Mouse (Mus musculus) CH12.LX (cell line): ENCODE data around the gene Snrk. TPM values are rescaled to one million over a fixed set of nuclear protein-coding genes. Genes with fewer than 3 reads are reported as not detected.

Source experiments
- DNase-seq: peaks from one replicate; pipeline ENCODE4 v3.0.0-alpha.2; 2013; ENCODE audit errors: extremely low read depth
- H3K27ac ChIP-seq: 2 replicates; pipeline ENCODE4 v1.5.1; 2012; ENCODE audit warnings: low read depth, mild to moderate bottlenecking, control low read depth, moderate library complexity; ENCODE audit not compliant: insufficient read depth
- H3K27me3 ChIP-seq: replicated peaks from 2 replicates; pipeline ENCODE3; 2012; ENCODE audit warnings: inconsistent platforms
- H3K36me3 ChIP-seq, 2 experiments: replicated peaks in 1 of 2; 2 replicates each; pipeline versions ENCODE3 to v1.6.1; 2012; ENCODE audit warnings: inconsistent platforms in 1 of 2, low read length in 1 of 2, mild to moderate bottlenecking in 1 of 2, mixed read lengths in 1 of 2, moderate library complexity in 1 of 2; ENCODE audit not compliant: control insufficient read depth in 1 of 2, insufficient read depth in 1 of 2
- H3K4me1 ChIP-seq, 2 experiments: 2 replicates each; pipeline ENCODE4 v1.6.1; 2012; ENCODE audit warnings: inconsistent platforms in 1 of 2, moderate library complexity in 1 of 2; ENCODE audit not compliant: insufficient read depth in 2 of 2, control insufficient read depth in 1 of 2
- H3K4me2 ChIP-seq: 2 replicates; pipeline ENCODE4 v1.6.1; 2012; ENCODE audit warnings: low read depth, mild to moderate bottlenecking, control low read depth; ENCODE audit not compliant: poor library complexity, insufficient read depth, severe bottlenecking
- H3K4me3 ChIP-seq, 3 experiments: fragments of 150-350 bp in 1 of 3; sonication (generic) in 1 of 3; replicated peaks in 1 of 3; 2 replicates each; pipeline versions ENCODE3 to v1.5.1; 2011 to 2012; ENCODE audit warnings: low read depth in 2 of 3, low read length in 2 of 3, mild to moderate bottlenecking in 2 of 3, moderate library complexity in 2 of 3, control low read depth in 1 of 3, improper control_type of control experiment in 1 of 3, inconsistent platforms in 1 of 3, mixed read lengths in 1 of 3; ENCODE audit not compliant: poor library complexity in 1 of 3
- H3K79me2 ChIP-seq: replicated peaks from 2 replicates; pipeline ENCODE4 v1.6.1; 2012; ENCODE audit warnings: mild to moderate bottlenecking, moderate library complexity; ENCODE audit not compliant: control insufficient read depth, poor library complexity, insufficient read depth, severe bottlenecking; ENCODE audit errors: extremely low read depth
- H3K9ac ChIP-seq: 2 replicates; pipeline ENCODE4 v1.6.1; 2012; ENCODE audit warnings: low read depth, mild to moderate bottlenecking, control low read depth, moderate library complexity; ENCODE audit not compliant: insufficient read depth
- H3K9me3 ChIP-seq: replicated peaks from 2 replicates; pipeline ENCODE3; 2012; ENCODE audit warnings: low read length, inconsistent platforms, mixed read lengths
- BHLHE40 ChIP-seq: IDR thresholded peaks from 2 replicates; pipeline ENCODE4 v1.6.1; 2011; ENCODE audit warnings: mild to moderate bottlenecking, low read depth, low read length, improper control_type of control experiment
- E2F4 ChIP-seq: IDR thresholded peaks from 2 replicates; pipeline ENCODE4 v1.6.1; 2011; ENCODE audit warnings: low read depth, low read length, improper control_type of control experiment; ENCODE audit not compliant: insufficient replicate concordance
- HCFC1 ChIP-seq: IDR thresholded peaks from 2 replicates; pipeline ENCODE4 v1.6.1; 2012; ENCODE audit warnings: low read depth, mild to moderate bottlenecking, inconsistent platforms, low read length, improper control_type of control experiment
- KAT2A ChIP-seq: IDR thresholded peaks from 2 replicates; pipeline ENCODE4 v1.6.1; 2012; ENCODE audit warnings: low read length, improper control_type of control experiment, inconsistent platforms; ENCODE audit not compliant: insufficient replicate concordance
- MEF2A ChIP-seq: IDR thresholded peaks from 2 replicates; pipeline ENCODE4 v1.6.1; 2014; ENCODE audit warnings: low read depth, mild to moderate bottlenecking, inconsistent platforms, low read length, improper control_type of control experiment, borderline replicate concordance
- NELFE ChIP-seq: IDR thresholded peaks from 2 replicates; pipeline ENCODE4 v1.6.1; 2011; ENCODE audit warnings: low read depth, low read length, improper control_type of control experiment
- NRF1 ChIP-seq: IDR thresholded peaks from 2 replicates; pipeline ENCODE4 v1.6.1; 2014; ENCODE audit warnings: low read depth, mild to moderate bottlenecking, inconsistent platforms, low read length, improper control_type of control experiment, moderate library complexity
- PAX5 ChIP-seq: IDR thresholded peaks from 2 replicates; pipeline ENCODE4 v1.6.1; 2012; ENCODE audit warnings: low read length, inconsistent platforms, mixed read lengths
- RAD21 ChIP-seq: IDR thresholded peaks from 2 replicates; pipeline ENCODE4 v1.6.1; 2011; ENCODE audit warnings: low read depth, mild to moderate bottlenecking, low read length, improper control_type of control experiment, moderate library complexity
- RCOR1 ChIP-seq: conservative IDR thresholded peaks from 2 replicates; pipeline ENCODE4 v1.6.1; 2012; ENCODE audit warnings: low read depth, mild to moderate bottlenecking, inconsistent platforms, low read length, improper control_type of control experiment
- SIN3A ChIP-seq: IDR thresholded peaks from 2 replicates; pipeline ENCODE4 v1.6.1; 2012; ENCODE audit warnings: low read length, improper control_type of control experiment, inconsistent platforms
- SMC3 ChIP-seq: IDR thresholded peaks from 2 replicates; pipeline ENCODE4 v1.6.1; 2011; ENCODE audit warnings: low read depth, low read length, improper control_type of control experiment
- ZMIZ1 ChIP-seq: IDR thresholded peaks from 2 replicates; pipeline ENCODE4 v1.6.1; 2012; ENCODE audit warnings: low read depth, mild to moderate bottlenecking, inconsistent platforms, low read length, improper control_type of control experiment
- ZNF384 ChIP-seq: IDR thresholded peaks from 2 replicates; pipeline ENCODE4 v1.6.1; 2012; ENCODE audit warnings: low read depth, low read length, improper control_type of control experiment, inconsistent platforms
- dilution Hi-C: fragments of 300-500 bp; cut with MboI; formaldehyde crosslinking; loops from 2 replicates; pipeline ENCODE4 v1.14.3; 2020; ENCODE audit warnings: low sequenced_read_pairs; ENCODE audit not compliant: extremely low pct_unique_long_range_greater_than_20kb, extremely low pct_ligation_motif_present
- in situ Hi-C: fragments of 300-500 bp; cut with MboI; formaldehyde crosslinking; loops from 3 replicates; pipeline ENCODE4 v1.14.3; 2019; ENCODE audit warnings: low sequenced_read_pairs, low pct_ligation_motif_present, low pct_unique_long_range_greater_than_20kb, mixed read lengths
- polyA plus RNA-seq: library from polyadenylated mRNA; unstranded; fragments of >175 nt; gene quantifications from 2 replicates; pipeline ENCODE4 v1.2.1, GENCODE M21; 2012; ENCODE audit warnings: low read depth; ENCODE audit not compliant: insufficient read length
- total RNA-seq, 2 experiments: library from RNA; depleted of rRNA; stranded (reverse); fragments of 300-350 nt in 1 of 2; fragments of >200 nt in 1 of 2; gene quantifications; 2 replicates each; pipeline ENCODE4 v1.2.3; 2012 to 2014

Snrk gene
- total and polyA plus RNA-seq, 3 experiments: 6.1 to 13.1 (median 7.0) TPM

DNA sequence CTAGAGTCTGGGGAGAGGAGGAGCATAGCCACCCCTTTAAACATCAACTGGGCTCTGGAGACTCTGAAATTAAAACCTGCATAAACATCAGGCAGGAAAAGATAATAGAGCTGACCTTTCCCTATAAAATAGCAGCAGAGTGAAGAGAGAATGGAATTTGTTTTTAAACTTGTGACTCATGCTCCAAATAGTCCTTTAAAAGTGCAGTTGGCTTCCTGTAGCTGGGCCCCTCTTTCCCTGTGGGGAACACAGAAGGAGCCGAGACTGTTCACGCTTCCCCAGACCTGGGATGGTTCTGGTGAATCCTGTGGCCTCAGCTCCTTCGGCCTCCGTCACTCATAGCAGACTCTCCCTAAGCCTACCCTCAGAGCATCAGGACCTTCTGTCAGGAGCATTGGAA lies 61.4 kb downstream of the Snrk start:
- H3K4me1 ChIP-seq: peaks cover 0 to 12% of the 10 kb centered on the region in 2 experiments; a peak in 2 of 4 replicates
- H3K4me2 ChIP-seq: no peak overlapping the region
- no peak overlapping the region for H3K9ac ChIP-seq
- no peak for DNase-seq
- no peak for TF ChIP-seq HCFC1
- TF ChIP-seq PAX5: no peak
- TF ChIP-seq MEF2A: no peak
- TF ChIP-seq RCOR1: no peak
- TF ChIP-seq NELFE: no peak
- no peak for TF ChIP-seq ZNF384
- TF ChIP-seq SIN3A: no peak
- TF ChIP-seq KAT2A: no peak
- TF ChIP-seq ZMIZ1: no peak
- TF ChIP-seq RAD21: no peak
- H3K27me3 ChIP-seq: no peaks in the 10 kb centered on the region
- no peaks in the 10 kb centered on the region for H3K9me3 ChIP-seq
- no peak overlapping the region for H3K27ac ChIP-seq
- no peak overlapping the region for H3K4me3 ChIP-seq
- no peaks in the 10 kb centered on the region for H3K79me2 ChIP-seq
- dilution Hi-C loops: no loop called here
- peaks cover 0 to 12% of the 10 kb centered on the region in 2 experiments for H3K36me3 ChIP-seq
- in situ Hi-C loops: no loop called here

- no peak overlapping the region for H3K4me3 ChIP-seq
- DNase-seq: peak; percentile 7
- no peak overlapping the region for H3K27ac ChIP-seq
- H3K9ac ChIP-seq: no peak overlapping the region
- H3K27me3 ChIP-seq: no peaks in the 10 kb centered on the region
- dilution Hi-C loops: no loop called here
- H3K36me3 ChIP-seq: peaks cover 0 to 12% of the 10 kb centered on the region in 2 experiments
- H3K9me3 ChIP-seq: no peaks in the 10 kb centered on the region
- TF ChIP-seq SMC3 (no peak), BHLHE40 (peak; percentile 66), RCOR1 (no peak)
- TF ChIP-seq, all 38 proteins: peak for 1
- Histone ChIP-seq H3K79me2 (no peaks in the 10 kb centered on the region), H3K4me1 (peaks cover 0 to 7% of the 10 kb centered on the region in 2 experiments; a peak in 1 of 4 replicates), H3K4me2 (no peak overlapping the region)
- in situ Hi-C loops: loop anchor here (10.0 kb wide), 1 partner anchor 55 kb away; no protein-coding TSS in a partner anchor
Observed at GRCm38 (mm10) chr9:122180105-122180504, 63.0 kb downstream of the Snrk start.

GRCm38 (mm10) chr9:122183074-122183473 lies 66.0 kb downstream of the Snrk start:
- H3K79me2 ChIP-seq: no peaks in the 10 kb centered on the region
- H3K4me1 ChIP-seq: peaks cover 8 to 29% of the 10 kb centered on the region in 2 experiments
- H3K36me3 ChIP-seq: peaks cover 0 to 3% of the 10 kb centered on the region in 2 experiments
- TF ChIP-seq E2F4 (no peak), MEF2A (no peak), NELFE (no peak), PAX5 (no peak), NRF1 (no peak), HCFC1 (no peak)
- TF ChIP-seq, all 38 proteins: peak for 0
- Histone ChIP-seq H3K27me3 (no peaks in the 10 kb centered on the region), H3K27ac (no peak overlapping the region), H3K4me2 (no peak overlapping the region), H3K9me3 (no peaks in the 10 kb centered on the region), H3K4me3 (no peak overlapping the region), H3K9ac (no peak overlapping the region)
- in situ Hi-C loops: loop anchor here (10.0 kb wide), 1 partner anchor 58 kb away; no protein-coding TSS in a partner anchor
- dilution Hi-C loops: no loop called here
- no peak for DNase-seq
